Mouse (Mus musculus): Measurements from ENCODE around the gene Tmem222. TPM values are rescaled to one million over a fixed set of nuclear protein-coding genes. Genes with fewer than 3 reads are reported as not detected.

The Tmem222 gene
- polyA plus RNA-seq, 1 experiment from 2014 or later, result 85.5 TPM

GRCm38 (mm10) chr4:133247072-133247471, 30.5 kb downstream of the Tmem222 start:
- Histone ChIP-seq H3K4me2 (replicated peaks) (no peak overlapping the region), H3K27ac (replicated peaks) (no peak overlapping the region), H3K9me3 (no peaks in the 10 kb centered on the region), H3K4me3 (no peak overlapping the region), H3K36me3 (no peaks in the 10 kb centered on the region), H3K27me3 (peaks cover 98% of the 10 kb centered on the region), H3K4me1 (peaks cover 11% of the 10 kb centered on the region), H3K9ac (replicated peaks) (no peak overlapping the region)
- WGBS, result 22% methylated on average over 15 of the region's 15 CpGs
- no peak for ATAC-seq (ENCODE audit: low FRiP score, low read depth)

GRCm38 (mm10) chr4:133244289-133244688, 33.3 kb downstream of the Tmem222 start:
- peaks cover 97% of the 10 kb centered on the region for H3K27me3 ChIP-seq
- H3K9me3 ChIP-seq, result 0 out of 2 replicates have a peak, but pooled peaks cover 3% of the 10 kb centered on the region
- 86% methylated on average over 1 of the region's 1 CpGs for WGBS
- H3K4me3 ChIP-seq, result no peak overlapping the region
- H3K27ac ChIP-seq (replicated peaks), result no peak overlapping the region
- peaks cover 9% of the 10 kb centered on the region for H3K4me1 ChIP-seq
- no peaks in the 10 kb centered on the region for H3K36me3 ChIP-seq
- no peak for ATAC-seq (ENCODE audit: low FRiP score, low read depth)
- no peak overlapping the region for H3K9ac ChIP-seq (replicated peaks)
- no peak overlapping the region for H3K4me2 ChIP-seq (replicated peaks)

- 66% methylated on average over 13 of the region's 13 CpGs for WGBS
- Histone ChIP-seq H3K4me3 (no peak overlapping the region), H3K4me1 (peaks cover 9% of the 10 kb centered on the region), H3K9me3 (0 out of 2 replicates have a peak, but pooled peaks cover 3% of the 10 kb centered on the region), H3K36me3 (no peaks in the 10 kb centered on the region), H3K4me2 (replicated peaks) (no peak overlapping the region), H3K9ac (replicated peaks) (no peak overlapping the region), H3K27me3 (peaks cover 97% of the 10 kb centered on the region), H3K27ac (replicated peaks) (no peak overlapping the region)
- ATAC-seq (ENCODE audit: low FRiP score, low read depth), result no peak
Observed at GRCm38 (mm10) chr4:133243538-133243937, 34.1 kb downstream of the Tmem222 start.

GRCm38 (mm10) chr4:133242710-133243109, 34.9 kb downstream of the Tmem222 start:
- H3K4me3 ChIP-seq, result no peak overlapping the region
- no peaks in the 10 kb centered on the region for H3K36me3 ChIP-seq
- no peak overlapping the region for H3K4me2 ChIP-seq (replicated peaks)
- peaks cover 89% of the 10 kb centered on the region for H3K27me3 ChIP-seq
- no peak overlapping the region for H3K9ac ChIP-seq (replicated peaks)
- no peak overlapping the region for H3K27ac ChIP-seq (replicated peaks)
- 0 out of 2 replicates have a peak, but pooled peaks cover 3% of the 10 kb centered on the region for H3K9me3 ChIP-seq
- ATAC-seq (ENCODE audit: low FRiP score, low read depth), result no peak
- WGBS, result 62% methylated on average over 9 of the region's 9 CpGs
- H3K4me1 ChIP-seq, result peaks cover 9% of the 10 kb centered on the region

GRCm38 (mm10) chr4:133241910-133242309, 35.7 kb downstream of the Tmem222 start:
- Histone ChIP-seq H3K36me3 (no peaks in the 10 kb centered on the region), H3K9ac (replicated peaks) (no peak overlapping the region), H3K4me1 (peaks cover 9% of the 10 kb centered on the region), H3K27me3 (peaks cover 81% of the 10 kb centered on the region), H3K9me3 (0 out of 2 replicates have a peak, but pooled peaks cover 3% of the 10 kb centered on the region), H3K4me2 (replicated peaks) (peak overlapping the region; percentile 82), H3K27ac (replicated peaks) (no peak overlapping the region), H3K4me3 (peak overlapping the region; percentile 53)
- WGBS, result 30% methylated on average over 11 of the region's 11 CpGs
- 0 out of 2 replicates have a peak, but pooled peaks have one; percentile 14 for ATAC-seq (ENCODE audit: low FRiP score, low read depth)

GRCm38 (mm10) chr4:133240934-133241908, 36.4 kb downstream of the Tmem222 start:
- Histone ChIP-seq H3K27me3 (peaks cover 74% of the 10 kb centered on the region), H3K9ac (replicated peaks) (peak overlapping the region; percentile 48), H3K9me3 (0 out of 2 replicates have a peak, but pooled peaks cover 3% of the 10 kb centered on the region), H3K4me3 (peak overlapping the region; percentile 53), H3K27ac (replicated peaks) (no peak overlapping the region), H3K36me3 (no peaks in the 10 kb centered on the region), H3K4me1 (peaks cover 9% of the 10 kb centered on the region), H3K4me2 (replicated peaks) (peak overlapping the region; percentile 82)
- ATAC-seq (ENCODE audit: low FRiP score, low read depth), result peak; percentile 94
- WGBS, result 1% methylated on average over 78 of the region's 78 CpGs

GRCm38 (mm10) chr4:133240490-133240921, 37.1 kb downstream of the Tmem222 start, which contains the start of gene Map3k6:
Gene Map3k6, plus strand, starts transcription at chr4:133240818.
- Histone ChIP-seq H3K9ac (replicated peaks) (peak within 1 kb of the TSS; percentile 48), H3K4me2 (replicated peaks) (peak within 1 kb of the TSS; percentile 82), H3K4me3 (peak within 1 kb of the TSS; percentile 53), H3K9me3 (0 out of 2 replicates have a peak, but pooled peaks cover 3% of the 10 kb centered on the region), H3K36me3 (no peaks in the 10 kb centered on the region), H3K27ac (replicated peaks) (no peak within 1 kb of the TSS), H3K27me3 (peaks cover 72% of the 10 kb centered on the region), H3K4me1 (peaks cover 9% of the 10 kb centered on the region)
- no peak for ATAC-seq (ENCODE audit: low FRiP score, low read depth)
- WGBS, result 5% methylated on average over 16 of the region's 16 CpGs

GRCm38 (mm10) chr4:133237911-133238310, 39.7 kb downstream of the Tmem222 start:
- Histone ChIP-seq H3K27ac (replicated peaks) (no peak overlapping the region), H3K36me3 (no peaks in the 10 kb centered on the region), H3K4me3 (no peak overlapping the region), H3K4me2 (replicated peaks) (no peak overlapping the region), H3K9me3 (0 out of 2 replicates have a peak, but pooled peaks cover 3% of the 10 kb centered on the region), H3K9ac (replicated peaks) (no peak overlapping the region), H3K27me3 (peaks cover 55% of the 10 kb centered on the region), H3K4me1 (peaks cover 9% of the 10 kb centered on the region)
- 85% methylated on average over 4 of the region's 4 CpGs for WGBS
- ATAC-seq (ENCODE audit: low FRiP score, low read depth), result no peak

- H3K27me3 ChIP-seq, result peaks cover 31% of the 10 kb centered on the region
- no peak for ATAC-seq (ENCODE audit: low FRiP score, low read depth)
- H3K9me3 ChIP-seq, result 0 out of 2 replicates have a peak, but pooled peaks cover 3% of the 10 kb centered on the region
- no peak overlapping the region for H3K27ac ChIP-seq (replicated peaks)
- no peak overlapping the region for H3K9ac ChIP-seq (replicated peaks)
- WGBS, result 80% methylated on average over 5 of the region's 5 CpGs
- H3K4me1 ChIP-seq, result peaks cover 2% of the 10 kb centered on the region
- no peaks in the 10 kb centered on the region for H3K36me3 ChIP-seq
- no peak overlapping the region for H3K4me3 ChIP-seq
- no peak overlapping the region for H3K4me2 ChIP-seq (replicated peaks)
Observed at GRCm38 (mm10) chr4:133235415-133235814, 42.2 kb downstream of the Tmem222 start.

- Histone ChIP-seq H3K4me2 (replicated peaks) (no peak overlapping the region), H3K4me1 (no peaks in the 10 kb centered on the region), H3K27ac (replicated peaks) (no peak overlapping the region), H3K27me3 (peaks cover 24% of the 10 kb centered on the region), H3K36me3 (no peaks in the 10 kb centered on the region), H3K4me3 (no peak overlapping the region), H3K9me3 (no peaks in the 10 kb centered on the region), H3K9ac (replicated peaks) (no peak overlapping the region)
- WGBS, result 70% methylated on average over 5 of the region's 5 CpGs
- no peak for ATAC-seq (ENCODE audit: low FRiP score, low read depth)
Observed at GRCm38 (mm10) chr4:133234771-133235170, 42.8 kb downstream of the Tmem222 start.

- ATAC-seq (ENCODE audit: low FRiP score, low read depth), result no peak
- 40% methylated on average over 10 of the region's 10 CpGs for WGBS
- Histone ChIP-seq H3K27me3 (peaks cover 13% of the 10 kb centered on the region), H3K9ac (replicated peaks) (no peak overlapping the region), H3K36me3 (no peaks in the 10 kb centered on the region), H3K4me2 (replicated peaks) (no peak overlapping the region), H3K4me1 (no peaks in the 10 kb centered on the region), H3K27ac (replicated peaks) (no peak overlapping the region), H3K4me3 (no peak overlapping the region), H3K9me3 (no peaks in the 10 kb centered on the region)
Observed at GRCm38 (mm10) chr4:133233285-133233976, 44.2 kb downstream of the Tmem222 start.

All from midbrain, embryonic 12.5 days (tissue).